Mouse (Mus musculus) right cerebral cortex, postnatal 14 days (tissue): ENCODE measurements around the gene Sema4d.

Experiments
- DNase-seq: peaks from one replicate; pipeline ENCODE4 v3.0.0; 2022

The Sema4d gene

GRCm38 (mm10) chr13:51725446-51725845, 68.1 kb downstream of the Sema4d start:
- DNase-seq: no peak

DNA sequence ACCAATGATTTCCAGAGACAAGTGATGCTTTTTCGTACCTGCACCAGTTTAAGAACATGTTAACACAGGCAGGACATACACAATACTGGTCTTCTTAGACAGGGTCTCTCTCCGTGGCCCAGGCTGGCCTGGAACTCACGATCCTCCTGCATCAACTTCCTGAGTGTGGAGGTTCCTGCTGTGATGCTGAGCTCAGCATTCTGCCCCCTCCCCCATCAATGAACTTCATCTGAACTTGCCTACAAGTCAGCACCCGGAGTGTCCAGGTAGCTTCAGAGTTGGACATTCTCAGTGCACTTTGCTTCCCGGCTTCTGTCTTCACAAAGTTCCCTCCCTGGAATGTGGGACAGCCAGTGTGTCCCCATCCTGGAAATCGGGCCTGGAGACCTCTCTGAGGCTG, 69.0 kb downstream of the Sema4d start:
- DNase-seq: no peak

DNA sequence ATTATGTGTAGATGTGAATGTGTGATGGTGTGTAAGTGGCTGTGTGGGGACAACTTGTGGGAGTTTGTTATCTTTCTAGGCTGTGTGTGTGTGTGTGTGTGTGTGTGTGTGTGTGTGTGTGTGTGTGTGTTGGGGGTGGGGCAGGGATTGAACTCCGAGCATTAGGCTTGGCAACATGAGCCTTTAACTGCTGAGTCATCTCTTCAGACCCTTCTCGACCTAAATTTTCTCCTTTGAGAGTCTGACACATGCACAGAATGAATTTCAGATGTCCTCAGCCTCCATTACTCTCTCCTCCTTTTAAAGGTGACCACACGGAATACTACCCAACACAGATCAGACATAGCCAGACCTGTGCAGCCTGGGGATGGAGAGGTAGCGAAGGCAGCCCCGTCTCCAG, 70.4 kb downstream of the Sema4d start:
- no peak for DNase-seq

GRCm38 (mm10) chr13:51720556-51720955, 73.0 kb downstream of the Sema4d start:
- DNase-seq: no peak

GRCm38 (mm10) chr13:51719256-51719655, 74.3 kb downstream of the Sema4d start:
- no peak for DNase-seq

- DNase-seq: no peak
Observed at GRCm38 (mm10) chr13:51716350-51717263, 76.9 kb downstream of the Sema4d start.

DNA sequence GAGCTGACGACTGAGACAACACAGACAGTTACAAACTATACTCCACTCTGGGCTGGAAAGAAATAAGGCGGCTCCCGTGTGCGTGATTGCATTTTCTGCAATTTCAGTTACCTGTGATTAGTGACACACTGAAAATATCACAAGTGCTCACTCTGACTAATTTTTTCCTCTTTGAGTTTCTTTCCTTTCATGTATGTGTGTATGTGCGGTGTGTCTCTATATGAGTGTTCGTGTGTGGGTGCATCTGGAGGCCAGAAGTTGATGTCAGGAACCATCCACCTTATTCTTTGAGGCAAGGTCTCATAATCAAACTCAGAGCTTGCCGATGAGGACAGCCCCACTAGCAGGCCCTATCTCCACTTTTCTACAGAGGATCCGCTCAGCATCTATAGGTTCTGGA, 81.5 kb downstream of the Sema4d start:
- DNase-seq: no peak

DNA sequence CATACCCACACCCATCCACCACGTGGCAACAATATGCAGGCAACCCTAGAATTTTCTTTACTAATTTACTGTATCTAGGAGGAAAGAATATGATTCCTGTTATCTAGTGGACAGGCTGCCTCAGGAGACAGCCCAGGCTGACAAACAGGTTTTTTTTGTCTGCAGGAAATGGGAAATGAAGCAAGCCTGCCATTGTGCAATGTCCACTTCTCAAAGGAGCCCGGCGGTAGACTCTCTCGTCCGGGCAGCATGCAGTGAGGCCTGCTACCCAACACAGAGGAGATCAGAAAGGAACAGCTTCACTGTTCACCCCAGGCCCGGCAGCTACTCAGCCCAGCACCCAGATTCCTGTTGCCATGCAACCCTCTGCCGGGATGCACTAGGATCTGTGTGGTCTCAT, 82.8 kb downstream of the Sema4d start:
- no peak for DNase-seq

GRCm38 (mm10) chr13:51705882-51706854, 87.4 kb downstream of the Sema4d start:
- no peak for DNase-seq

DNA sequence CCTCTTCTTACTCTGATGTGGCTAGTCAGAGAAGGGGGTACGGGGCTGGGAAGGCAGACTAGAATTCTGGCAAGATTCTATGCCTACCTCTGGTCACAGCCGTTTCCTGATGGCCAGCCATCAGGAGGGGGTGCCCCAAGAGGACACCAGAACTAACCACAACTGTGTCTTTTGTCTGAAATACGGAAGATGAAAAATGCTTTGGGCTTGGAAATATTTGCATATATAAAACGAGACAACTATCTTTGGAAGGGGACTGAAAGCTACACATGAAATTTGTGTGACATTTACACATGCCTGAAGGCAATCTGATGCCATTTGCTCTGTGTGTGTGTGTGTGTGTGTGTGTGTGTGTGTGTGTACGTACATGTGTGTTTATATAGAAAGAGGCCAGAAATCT, 89.7 kb downstream of the Sema4d start:
- no peak for DNase-seq

DNA sequence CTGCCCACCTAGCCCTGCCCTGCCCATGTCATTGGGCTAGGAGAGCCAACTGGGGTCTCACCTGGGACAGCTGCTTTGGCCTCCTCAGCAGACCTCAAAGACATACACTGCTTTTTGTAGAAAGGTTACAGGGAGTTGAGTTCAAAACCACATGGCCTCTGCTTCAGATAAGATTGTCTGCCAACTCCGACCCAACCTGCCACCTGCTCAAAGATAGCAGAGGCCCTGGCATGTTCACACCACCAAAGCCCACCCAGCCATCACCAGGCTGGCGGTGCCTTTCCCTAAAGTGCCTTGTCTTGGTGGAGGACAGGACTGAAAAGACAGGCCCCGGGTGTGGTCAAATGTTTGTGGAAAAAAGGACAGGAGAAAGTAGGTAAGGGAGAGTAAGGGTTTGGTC, 95.2 kb downstream of the Sema4d start:
- DNase-seq: no peak

DNA sequence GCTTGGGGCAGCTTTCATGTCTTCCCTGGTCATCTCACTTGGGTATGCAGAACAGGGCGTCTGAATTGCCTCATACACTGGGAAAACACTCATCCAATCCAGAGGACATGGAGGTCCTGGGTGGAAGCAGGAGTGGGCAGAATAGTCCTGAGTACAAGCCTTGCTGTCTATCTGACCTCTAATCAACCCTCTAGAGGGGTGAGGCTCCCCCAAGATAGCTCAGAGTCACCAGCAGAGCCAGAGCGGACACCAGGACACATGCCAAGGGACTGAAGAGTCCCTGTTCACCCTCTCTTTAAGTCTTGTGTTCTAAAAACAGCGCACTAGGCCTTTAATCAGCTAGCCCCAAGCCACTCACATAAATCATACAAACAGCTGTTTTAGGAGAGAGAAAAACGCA, 95.7 kb downstream of the Sema4d start:
- no peak for DNase-seq

DNA sequence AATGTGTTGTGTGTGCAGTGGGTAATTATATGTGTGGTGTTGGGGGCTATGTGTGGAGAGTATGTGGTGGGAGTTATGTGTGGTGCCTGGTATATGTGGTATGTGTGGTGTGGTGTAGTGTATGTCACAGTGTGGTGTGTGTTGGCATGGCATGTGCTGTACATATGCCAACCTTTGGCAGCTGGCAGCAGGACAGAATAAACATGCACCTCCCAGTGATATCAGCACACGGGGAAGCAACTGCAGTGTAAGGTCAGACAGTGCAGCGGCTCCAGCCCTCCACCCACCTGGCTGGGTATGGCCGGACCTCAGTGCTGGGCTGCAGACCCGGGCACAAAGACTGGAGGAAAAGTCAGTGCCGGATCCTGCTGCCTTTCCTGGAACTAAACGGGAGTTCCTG, 96.1 kb downstream of the Sema4d start:
- DNase-seq: no peak

- DNase-seq: no peak
Observed at GRCm38 (mm10) chr13:51696481-51696880, 97.1 kb downstream of the Sema4d start.

DNA sequence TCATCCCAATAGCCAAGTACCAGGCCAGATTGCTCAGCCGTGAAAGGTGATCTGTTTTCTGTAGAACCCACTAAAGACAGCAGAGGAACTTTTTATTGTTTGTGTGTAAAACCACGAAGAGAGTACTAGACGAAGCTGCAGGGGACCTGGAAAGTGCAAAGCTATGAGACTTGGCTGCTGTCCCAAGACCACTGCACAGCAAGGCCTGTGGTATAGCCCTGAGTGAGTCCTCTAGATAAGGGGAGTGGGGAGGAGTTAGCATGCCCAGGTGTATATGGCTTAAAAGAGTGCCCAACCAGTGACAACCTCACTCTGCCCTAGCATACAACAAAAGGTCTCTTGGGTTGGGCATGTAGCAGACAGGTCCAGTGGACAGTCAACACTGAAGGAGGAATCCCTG, 104.9 kb downstream of the Sema4d start:
- no peak for DNase-seq

- DNase-seq: no peak
Observed at GRCm38 (mm10) chr13:51686966-51687365, 106.6 kb downstream of the Sema4d start.

DNA sequence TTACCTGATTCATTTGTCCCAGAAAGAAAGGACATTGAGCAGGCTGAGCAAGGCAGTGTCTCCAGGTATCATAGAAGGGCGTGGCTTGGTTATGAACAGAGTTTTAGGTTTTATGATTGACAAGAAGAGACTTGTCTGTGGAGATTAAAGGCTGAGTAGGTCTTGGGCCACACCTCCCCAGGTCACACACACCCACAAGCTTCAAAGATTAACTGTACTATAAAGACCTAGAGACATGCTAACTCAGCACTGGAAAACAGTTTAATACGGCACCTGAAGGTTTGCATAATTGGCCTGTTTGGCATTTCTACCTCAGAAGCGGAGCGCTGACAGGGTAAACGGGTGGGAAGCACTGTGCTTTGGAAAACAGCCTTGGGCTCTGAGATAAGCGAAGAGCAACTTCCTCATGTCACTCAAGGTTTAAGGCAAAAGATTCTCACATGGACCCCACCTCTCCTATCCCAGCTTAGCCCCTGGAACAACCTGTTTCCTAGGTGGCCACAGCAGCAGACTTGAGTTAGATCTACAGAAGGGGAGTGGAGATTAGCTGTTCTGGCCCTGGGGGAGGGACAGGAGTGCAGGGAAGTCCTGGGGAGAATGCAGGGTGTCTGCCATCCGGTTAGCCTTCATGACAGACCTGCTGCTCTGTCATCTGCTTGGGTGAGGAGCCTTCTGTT, 108.1 kb downstream of the Sema4d start:
- no peak for DNase-seq

DNA sequence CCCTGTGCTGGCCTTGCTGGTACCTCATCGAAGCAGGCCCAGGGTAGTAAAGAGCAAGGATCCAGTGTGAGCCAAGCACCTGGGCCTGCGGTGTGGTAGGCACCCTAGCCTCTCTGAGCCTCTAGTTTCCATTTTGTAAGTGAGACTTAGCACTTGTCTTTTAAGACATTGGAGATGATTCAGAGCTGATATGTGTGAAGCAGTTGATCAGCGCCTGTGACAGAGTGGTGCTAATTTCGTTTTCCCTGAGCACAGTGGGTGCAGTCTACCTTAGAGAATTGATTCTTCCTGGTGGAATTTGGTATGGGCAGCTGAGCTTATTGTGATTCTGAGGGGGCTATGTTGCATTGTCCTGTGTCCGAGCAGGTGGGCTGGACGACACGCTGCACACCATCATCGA, 111.9 kb downstream of the Sema4d start:
- DNase-seq: no peak

GRCm38 (mm10) chr13:51681076-51681475, 112.5 kb downstream of the Sema4d start:
- DNase-seq: no peak

DNA sequence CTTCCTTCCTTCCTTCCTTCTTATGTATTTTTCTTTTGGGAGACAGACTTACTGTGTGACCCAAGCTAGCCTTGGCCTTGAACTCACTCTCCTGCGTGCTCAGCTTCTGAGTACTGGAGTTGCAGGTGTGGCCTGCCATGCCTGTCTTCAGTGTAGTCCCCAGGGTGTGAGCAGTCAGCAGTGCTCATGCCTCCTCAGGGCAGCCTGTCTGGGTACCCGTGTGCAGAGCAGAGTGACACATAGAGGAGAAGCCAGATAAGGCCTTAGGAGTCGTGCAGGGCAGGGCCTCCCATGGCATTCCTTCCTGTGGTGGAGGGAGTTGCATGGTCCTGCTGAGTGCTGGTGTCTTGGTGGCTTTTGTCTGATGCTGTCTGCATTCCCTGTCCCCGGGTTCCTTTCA, 114.2 kb downstream of the Sema4d start:
- no peak for DNase-seq

GRCm38 (mm10) chr13:51678687-51679086, 114.9 kb downstream of the Sema4d start:
- DNase-seq: no peak

DNA sequence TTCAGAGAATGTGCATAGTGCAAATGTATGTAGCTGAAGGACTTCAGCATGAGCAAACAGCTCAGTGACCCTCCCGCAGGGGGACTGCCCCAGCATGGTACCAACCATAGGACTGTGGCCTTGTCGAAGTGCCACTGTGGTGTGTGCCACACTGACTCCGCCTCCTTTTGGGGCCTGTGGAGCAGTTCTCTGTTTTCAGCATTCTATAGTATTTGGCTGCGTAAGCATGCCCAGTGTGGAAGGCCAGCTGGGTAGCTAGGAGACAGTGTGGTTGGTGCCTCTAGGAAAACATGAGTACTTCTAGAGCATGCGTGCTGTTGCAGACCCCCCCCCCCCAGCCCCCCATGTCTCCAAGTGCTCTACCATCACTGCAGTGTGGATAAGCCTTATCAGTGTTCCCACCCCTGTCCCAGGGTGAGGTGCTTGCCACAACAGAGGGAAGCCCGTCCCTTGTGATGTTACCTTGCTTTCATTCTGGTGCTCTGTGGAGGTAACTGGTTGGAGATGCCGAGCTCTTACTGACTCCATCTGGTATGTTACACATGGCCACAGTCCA, 115.8 kb downstream of the Sema4d start:
- no peak for DNase-seq

DNA sequence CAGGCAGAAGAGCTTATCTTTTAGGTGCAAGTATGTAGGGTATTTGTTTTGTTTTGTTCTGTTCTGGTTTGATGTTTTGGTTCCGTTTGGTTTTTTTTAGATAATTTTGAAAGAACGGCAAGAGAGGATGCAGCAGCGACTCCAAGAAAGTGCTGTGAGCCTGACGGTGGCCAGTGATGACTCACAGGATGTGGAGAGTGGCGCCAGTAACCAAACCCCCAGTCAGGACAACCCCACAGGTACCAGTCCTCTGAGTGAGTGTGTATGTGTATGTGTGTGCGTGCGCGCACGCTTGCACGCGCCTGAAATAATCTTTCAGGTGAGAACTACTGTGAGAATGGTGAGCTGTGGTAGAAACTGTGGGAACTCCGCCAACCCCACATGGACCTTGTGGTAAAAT, 116.5 kb downstream of the Sema4d start:
- DNase-seq: no peak
